Mouse (Mus musculus) spleen, adult 2 months (tissue): ENCODE data around the gene Usp7. TPM values are rescaled to one million over a fixed set of nuclear protein-coding genes. Genes with fewer than 3 reads are reported as not detected.
A peak's percentile ranks its signal among the peaks of the same experiment; 100 is the strongest.

Source experiments
- DNase-seq, 2 experiments: peaks; one replicate each; pipeline versions ENCODE4 v3.0.0 to v3.0.0-alpha.2; 2012 to 2021; ENCODE audit warnings: low spot score in 2 of 2, low read depth in 1 of 2
- H3K27ac ChIP-seq: fragments of 200-500 bp; 2 replicates; pipeline ENCODE4 v1.5.1; 2012; ENCODE audit warnings: low read length, inconsistent platforms; ENCODE audit not compliant: insufficient read depth
- H3K27me3 ChIP-seq: fragments of 200-500 bp; 2 replicates; pipeline ENCODE4 v1.6.1; 2012; ENCODE audit warnings: mild to moderate bottlenecking, moderate library complexity, low read length, inconsistent platforms; ENCODE audit not compliant: control insufficient read depth, insufficient read depth
- H3K36me3 ChIP-seq: fragments of 200-500 bp; 2 replicates; pipeline ENCODE4 v1.6.1; 2012; ENCODE audit warnings: mild to moderate bottlenecking, low read length, inconsistent platforms; ENCODE audit not compliant: control insufficient read depth, insufficient read depth
- H3K4me1 ChIP-seq: fragments of 200-500 bp; 2 replicates; pipeline ENCODE4 v1.6.1; 2011; ENCODE audit warnings: inconsistent platforms; ENCODE audit not compliant: control insufficient read depth, insufficient read depth, insufficient read length
- H3K4me3 ChIP-seq: fragments of 200-500 bp; 2 replicates; pipeline ENCODE4 v1.5.1; 2011; ENCODE audit warnings: mild to moderate bottlenecking, inconsistent platforms; ENCODE audit not compliant: insufficient read depth, insufficient read length; ENCODE audit errors: extremely low read depth
- CTCF ChIP-seq: fragments of 200-500 bp; IDR thresholded peaks from 2 replicates; pipeline ENCODE4 v1.5.1; 2011; ENCODE audit warnings: mild to moderate bottlenecking, inconsistent platforms; ENCODE audit not compliant: insufficient read depth, insufficient read length, insufficient replicate concordance; ENCODE audit errors: extremely low read depth
- POLR2A ChIP-seq: fragments of 200-500 bp; IDR thresholded peaks from 2 replicates; pipeline ENCODE4 v1.6.1; 2011; ENCODE audit warnings: low read depth, low read length, inconsistent platforms
- WGBS: fragments of 180-500 bp; shearing (Covaris S2); methylation state at CpG from one replicate; pipeline ENCODE4 v1.1.7; 2018; 5-methylcytosine and 5-hydroxymethylcytosine counted together
- polyA plus RNA-seq: library from polyadenylated mRNA; depleted of rRNA; stranded (reverse); fragments of >200 nt; gene quantifications from 2 replicates; pipeline ENCODE4 v1.2.3, GENCODE M21; 2012

Gene Usp7
- polyA plus RNA-seq, 1 experiment, result 26.3 TPM

GRCm38 (mm10) chr16:8714851-8715250, 77.3 kb downstream of the Usp7 start:
- TF ChIP-seq POLR2A (no peak), CTCF (no peak)
- no peak for DNase-seq
- WGBS, result 90% methylated on average over 5 of the region's 5 CpGs
- H3K4me1 ChIP-seq, result peaks cover 3% of the 10 kb centered on the region; the same call in 1 of the 2 replicates
- no peak overlapping the region for H3K4me3 ChIP-seq
- no peak overlapping the region for H3K27ac ChIP-seq
- H3K27me3 ChIP-seq, result no peaks in the 10 kb centered on the region
- H3K36me3 ChIP-seq, result peaks cover 44% of the 10 kb centered on the region

- H3K27ac ChIP-seq, result no peak overlapping the region
- TF ChIP-seq POLR2A (no peak), CTCF (no peak)
- no peaks in the 10 kb centered on the region for H3K27me3 ChIP-seq
- no peak for DNase-seq
- peaks cover 67% of the 10 kb centered on the region for H3K36me3 ChIP-seq
- H3K4me1 ChIP-seq, result no peaks in the 10 kb centered on the region
- no peak overlapping the region for H3K4me3 ChIP-seq
- WGBS, result 95% methylated on average over 9 of the region's 9 CpGs
These were observed 80.1 kb downstream of the Usp7 start for GRCm38 (mm10) chr16:8711998-8712397.

- TF ChIP-seq POLR2A, result no peak
- TF ChIP-seq CTCF, result no peak
- no peak for DNase-seq
- peaks cover 64% of the 10 kb centered on the region for H3K36me3 ChIP-seq
- no peak overlapping the region for H3K4me3 ChIP-seq
- no peaks in the 10 kb centered on the region for H3K27me3 ChIP-seq
- H3K4me1 ChIP-seq, result no peaks in the 10 kb centered on the region
- no peak overlapping the region for H3K27ac ChIP-seq
- 91% methylated on average over 3 of the region's 3 CpGs for WGBS
These were observed 91.5 kb downstream of the Usp7 start for GRCm38 (mm10) chr16:8700586-8700985.

GRCm38 (mm10) chr16:8699556-8699955, 92.6 kb downstream of the Usp7 start:
- Histone ChIP-seq H3K36me3 (peaks cover 67% of the 10 kb centered on the region), H3K4me1 (no peaks in the 10 kb centered on the region), H3K27me3 (no peaks in the 10 kb centered on the region), H3K27ac (no peak overlapping the region), H3K4me3 (no peak overlapping the region)
- no peak for DNase-seq
- TF ChIP-seq CTCF (no peak), POLR2A (no peak)
- 94% methylated on average over 8 of the region's 8 CpGs for WGBS

- WGBS, result 95% methylated on average over 7 of the region's 7 CpGs
- Histone ChIP-seq H3K27me3 (no peaks in the 10 kb centered on the region), H3K27ac (no peak overlapping the region), H3K4me1 (no peaks in the 10 kb centered on the region), H3K4me3 (no peak overlapping the region), H3K36me3 (peaks cover 58% of the 10 kb centered on the region)
- DNase-seq, result no peak
- TF ChIP-seq POLR2A (no peak), CTCF (no peak)
These were observed 100.9 kb downstream of the Usp7 start for GRCm38 (mm10) chr16:8691206-8691605.

- WGBS, result 86% methylated on average over 11 of the region's 11 CpGs
- Histone ChIP-seq H3K36me3 (peaks cover 55% of the 10 kb centered on the region), H3K4me3 (no peak overlapping the region), H3K27ac (no peak overlapping the region), H3K27me3 (no peaks in the 10 kb centered on the region), H3K4me1 (no peaks in the 10 kb centered on the region)
- TF ChIP-seq POLR2A (no peak), CTCF (no peak)
- no peak for DNase-seq
These were observed 102.0 kb downstream of the Usp7 start for GRCm38 (mm10) chr16:8689979-8690656.

GRCm38 (mm10) chr16:8687559-8688112, 104.5 kb downstream of the Usp7 start:
- H3K27ac ChIP-seq, result peak overlapping the region; percentile 47; the same call in 1 of the 2 replicates
- no peak overlapping the region for H3K4me3 ChIP-seq
- TF ChIP-seq POLR2A, result no peak
- TF ChIP-seq CTCF, result no peak
- H3K4me1 ChIP-seq, result no peaks in the 10 kb centered on the region
- H3K36me3 ChIP-seq, result peaks cover 34% of the 10 kb centered on the region
- no peaks in the 10 kb centered on the region for H3K27me3 ChIP-seq
- DNase-seq, result no peak
